Comparison of ENCODE assay signal across 9 mouse cellular contexts in the genomic region with DNA sequence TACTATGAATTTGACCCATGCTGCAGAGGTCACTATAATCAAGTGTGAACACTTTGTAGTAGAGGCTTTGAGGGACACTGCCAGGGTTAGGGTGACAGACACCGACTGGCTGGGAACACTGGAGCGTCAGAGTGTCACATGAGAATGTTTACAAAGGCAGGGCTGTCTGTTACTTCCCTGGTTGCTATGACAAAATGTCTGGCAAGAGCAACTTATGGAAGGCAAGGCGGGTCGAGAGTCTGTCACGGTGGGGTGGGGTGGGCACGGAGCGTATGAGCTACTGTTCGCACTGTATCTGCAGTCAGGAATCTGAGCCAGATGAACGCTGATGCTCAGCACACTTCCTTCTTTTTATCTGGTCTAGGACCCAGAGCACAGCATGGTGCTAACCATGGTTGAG. TPM values are rescaled to one million over a fixed set of nuclear protein-coding genes. Genes with fewer than 3 reads are reported as not detected.
DNase-seq lines count a peak whose midpoint lies in the region; ATAC-seq lines count a peak whose summit lies in the region.
"Had no signal": no experiment of that assay in that cellular context is flagged by ENCODE, and none has a peak within 500 bp of the region (broad histone marks: within the 10 kb centered on the region; RNA-seq: fewer than 3 reads in every experiment).

No protein-coding gene starts in this region.

- H3K27ac ChIP-seq in kidney, embryonic 15.5 days = no peak overlapping the region
- no peak overlapping the region for H3K27ac ChIP-seq in hindbrain, embryonic 15.5 days (replicated peaks)

- DNase-seq in embryo, embryonic 10 days (ENCODE audit: low spot score) = peak; percentile 39
- no peak for DNase-seq in embryo, embryonic 11 days
- DNase-seq in kidney, adult 9 months = no peak
- DNase-seq in brain, adult 2 months (ENCODE audit: low read depth, low spot score) = peak; percentile 70
- DNase-seq in thymus, adult 18-20 months = no peak
- no peak for DNase-seq in frontal cortex, postnatal 25 days (ENCODE audit: low spot score in 2 of 2)

- H3K4me1 ChIP-seq in kidney, embryonic 15.5 days = 0 out of 2 replicates have a peak, but pooled peaks cover 7% of the 10 kb centered on the region
- peaks cover 2% of the 10 kb centered on the region; the same call in 1 of the 2 replicates for H3K4me1 ChIP-seq in hindbrain, embryonic 15.5 days (replicated peaks)

- peak overlapping the region; percentile 20; the same call in 1 of the 2 replicates for H3K4me2 ChIP-seq in kidney, embryonic 15.5 days
- H3K4me2 ChIP-seq in hindbrain, embryonic 15.5 days = 0 out of 2 replicates have a peak overlapping the region, but pooled peaks have one; percentile 7

- WGBS in kidney, embryonic 15.5 days = 41% methylated on average over 9 of the region's 9 CpGs
- WGBS in hindbrain, embryonic 15.5 days = 54% methylated on average over 9 of the region's 9 CpGs

- ATAC-seq in kidney, embryonic 15.5 days (replicated peaks; ENCODE audit: low FRiP score) = no peak
- peak; percentile 46 for ATAC-seq in hindbrain, embryonic 15.5 days (ENCODE audit: low FRiP score, low read depth)
- ATAC-seq: Patski had no signal

- no peaks in the 10 kb centered on the region for H3K9me3 ChIP-seq in kidney, embryonic 15.5 days (replicated peaks)
- no peaks in the 10 kb centered on the region for H3K9me3 ChIP-seq in hindbrain, embryonic 15.5 days

- 0 out of 2 replicates have a peak, but pooled peaks cover 2% of the 10 kb centered on the region for H3K36me3 ChIP-seq in kidney, embryonic 15.5 days
- no peaks in the 10 kb centered on the region for H3K36me3 ChIP-seq in hindbrain, embryonic 15.5 days

- no peak overlapping the region for H3K4me3 ChIP-seq in kidney, embryonic 15.5 days (replicated peaks)
- no peak overlapping the region for H3K4me3 ChIP-seq in hindbrain, embryonic 15.5 days

- peaks cover 5% of the 10 kb centered on the region; the same call in 1 of the 2 replicates for H3K27me3 ChIP-seq in kidney, embryonic 15.5 days
- H3K27me3 ChIP-seq in hindbrain, embryonic 15.5 days = no peaks in the 10 kb centered on the region
- H3K27me3 ChIP-seq: Patski had no signal

- H3K9ac ChIP-seq in kidney, embryonic 15.5 days = no peak overlapping the region
- H3K9ac ChIP-seq in hindbrain, embryonic 15.5 days = no peak overlapping the region

RNA-seq across cellular contexts. Expression of a gene that starts 34.7 kb away (rescaled TPM):
- 0.96 and 1.5 TPM in 2 replicates for polyA plus RNA-seq in kidney, embryonic 15.5 days (2015; fragmentation: Nextera tagmentation; extraction: Ambion mirVana)
- 6.6 and 6.8 TPM in 2 replicates for polyA plus RNA-seq in hindbrain, embryonic 15.5 days (2015; fragmentation: Nextera tagmentation; extraction: Ambion mirVana)

Comparison
In these comparisons a context has a peak if more than half of its experiments do, and no peak if none do; other contexts are left out.
1. DNase-seq: peak in embryo, embryonic 10 days (single experiment) and brain, adult 2 months (single experiment); none in embryo, embryonic 11 days (single experiment), kidney, adult 9 months (single experiment), thymus, adult 18-20 months (0 of 2) and frontal cortex, postnatal 25 days (0 of 2).